Mouse (Mus musculus): Measurements from ENCODE around the gene Fyb. TPM values are rescaled to one million over a fixed set of nuclear protein-coding genes. Genes with fewer than 3 reads are reported as not detected.
A peak's percentile ranks its signal among the peaks of the same experiment; 100 is the strongest.
"Not testable (repeated sequence)": the region's sequence is repeated elsewhere in the genome, so short reads cannot be mapped to it uniquely, and the experiment has no call there.

Fyb gene
- polyA plus RNA-seq, 1 experiment: 129 TPM

DNA sequence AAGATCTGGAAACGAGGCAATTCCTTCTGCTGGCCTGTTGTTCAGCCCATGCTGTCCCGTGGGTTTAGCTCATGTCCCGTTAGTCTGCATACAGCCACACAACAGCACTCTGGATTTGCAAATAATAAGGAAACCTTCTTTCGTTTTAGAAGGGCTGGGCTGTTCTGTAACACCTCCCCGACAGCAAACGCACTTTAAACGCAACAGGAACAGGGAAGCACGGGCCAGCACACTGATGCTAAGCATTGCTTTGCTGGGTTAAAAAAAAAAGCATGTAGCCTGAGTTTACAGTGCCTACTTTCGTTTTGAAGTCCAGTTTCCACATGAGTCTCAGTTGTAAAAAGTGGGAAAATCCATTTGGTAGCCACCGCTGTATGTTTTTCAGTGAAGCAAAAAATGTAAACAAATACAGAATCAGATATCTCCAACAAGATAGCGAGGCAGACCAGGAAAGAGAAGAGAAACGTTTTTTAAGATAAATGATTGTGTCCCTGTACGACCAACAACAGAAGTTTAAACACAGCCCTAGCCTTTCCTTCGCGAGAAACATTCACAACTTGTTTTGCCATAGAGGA lies 56.6 kb downstream of the Fyb start:
- no peaks in the 10 kb centered on the region for H3K36me3 ChIP-seq (ENCODE audit: control insufficient read depth, insufficient read depth)
- H3K4me3 ChIP-seq: no peak overlapping the region
- no peak overlapping the region for H3ac ChIP-seq (ENCODE audit: control insufficient read depth, insufficient read length)
- H3K79me2 ChIP-seq (ENCODE audit: control insufficient read depth, insufficient read depth): no peaks in the 10 kb centered on the region
- TF ChIP-seq TCF12 (IDR thresholded peaks at IDR 0.05; ENCODE audit: insufficient read depth, poor library complexity, severe bottlenecking) (no peak), POLR2A (IDR thresholded peaks at IDR 0.05; ENCODE audit: insufficient read length, low read depth) (no peak), MAX (IDR thresholded peaks at IDR 0.05; ENCODE audit: low read depth) (no peak), MYOG (IDR thresholded peaks at IDR 0.05; ENCODE audit: control insufficient read depth in 1 of 3, insufficient read depth in 1 of 3, insufficient read length in 2 of 3, low read depth in 2 of 3) (no peak), TCF3 (IDR thresholded peaks at IDR 0.05; ENCODE audit: insufficient read length, low read depth) (no peak), POLR2AphosphoS2 (IDR thresholded peaks at IDR 0.05; ENCODE audit: insufficient read length, low read depth) (no peak), USF1 (IDR thresholded peaks at IDR 0.05; ENCODE audit: low read depth) (no peak), CEBPB (IDR thresholded peaks at IDR 0.05; ENCODE audit: insufficient read depth, poor library complexity, severe bottlenecking) (no peak), E2F4 (IDR thresholded peaks at IDR 0.05; ENCODE audit: insufficient read depth) (no peak), MYOD1 (IDR thresholded peaks at IDR 0.05; ENCODE audit: control insufficient read depth in 1 of 3, insufficient read length in 2 of 3, low read depth in 2 of 3) (no peak), REST (IDR thresholded peaks at IDR 0.05; ENCODE audit: insufficient read depth, insufficient read length) (no peak), SRF (IDR thresholded peaks at IDR 0.05; ENCODE audit: control insufficient read depth, insufficient read length, low read depth) (no peak)
- H3K4me2 ChIP-seq (ENCODE audit: low read depth): no peak overlapping the region
- no peaks in the 10 kb centered on the region for H3K27me3 ChIP-seq (ENCODE audit: control insufficient read depth, insufficient read depth, insufficient read length)

DNA sequence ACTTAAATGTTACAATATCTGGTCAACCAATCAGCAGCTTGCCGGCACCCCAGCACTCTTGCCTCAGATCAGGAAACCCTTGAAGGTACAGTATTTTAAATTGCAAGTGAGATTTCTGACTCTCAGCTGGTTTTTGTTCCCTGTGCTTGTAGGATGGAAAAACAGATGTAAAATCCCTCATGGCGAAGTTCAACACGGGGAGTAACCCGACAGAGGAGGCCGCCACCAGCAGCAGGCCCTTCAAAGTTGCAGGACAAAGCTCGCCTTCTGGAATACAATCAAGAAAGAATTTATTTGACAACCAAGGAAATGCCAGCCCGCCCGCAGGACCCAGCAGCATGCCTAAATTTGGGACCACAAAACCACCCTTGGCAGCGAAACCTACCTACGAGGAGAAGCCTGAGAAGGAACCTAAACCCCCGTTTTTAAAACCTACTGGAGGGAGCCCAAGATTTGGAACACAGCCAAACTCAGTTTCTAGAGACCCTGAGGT lies 57.2 kb downstream of the Fyb start:
- Histone ChIP-seq H3K4me3 (no peak overlapping the region), H3K79me2 (ENCODE audit: control insufficient read depth, insufficient read depth) (no peaks in the 10 kb centered on the region), H3K27me3 (ENCODE audit: control insufficient read depth, insufficient read depth, insufficient read length) (no peaks in the 10 kb centered on the region), H3K4me2 (ENCODE audit: low read depth) (no peak overlapping the region), H3K36me3 (ENCODE audit: control insufficient read depth, insufficient read depth) (no peaks in the 10 kb centered on the region), H3ac (ENCODE audit: control insufficient read depth, insufficient read length) (no peak overlapping the region)
- TF ChIP-seq MAX (IDR thresholded peaks at IDR 0.05; ENCODE audit: low read depth) (no peak), MYOG (IDR thresholded peaks at IDR 0.05; ENCODE audit: control insufficient read depth in 1 of 3, insufficient read depth in 1 of 3, insufficient read length in 2 of 3, low read depth in 2 of 3) (no peak), MYOD1 (IDR thresholded peaks at IDR 0.05; ENCODE audit: control insufficient read depth in 1 of 3, insufficient read length in 2 of 3, low read depth in 2 of 3) (no peak), POLR2AphosphoS2 (IDR thresholded peaks at IDR 0.05; ENCODE audit: insufficient read length, low read depth) (no peak), REST (IDR thresholded peaks at IDR 0.05; ENCODE audit: insufficient read depth, insufficient read length) (no peak), POLR2A (IDR thresholded peaks at IDR 0.05; ENCODE audit: insufficient read length, low read depth) (no peak), SRF (IDR thresholded peaks at IDR 0.05; ENCODE audit: control insufficient read depth, insufficient read length, low read depth) (no peak), TCF12 (IDR thresholded peaks at IDR 0.05; ENCODE audit: insufficient read depth, poor library complexity, severe bottlenecking) (no peak), CEBPB (IDR thresholded peaks at IDR 0.05; ENCODE audit: insufficient read depth, poor library complexity, severe bottlenecking) (no peak), USF1 (IDR thresholded peaks at IDR 0.05; ENCODE audit: low read depth) (no peak), E2F4 (IDR thresholded peaks at IDR 0.05; ENCODE audit: insufficient read depth) (no peak), TCF3 (IDR thresholded peaks at IDR 0.05; ENCODE audit: insufficient read length, low read depth) (no peak)

DNA sequence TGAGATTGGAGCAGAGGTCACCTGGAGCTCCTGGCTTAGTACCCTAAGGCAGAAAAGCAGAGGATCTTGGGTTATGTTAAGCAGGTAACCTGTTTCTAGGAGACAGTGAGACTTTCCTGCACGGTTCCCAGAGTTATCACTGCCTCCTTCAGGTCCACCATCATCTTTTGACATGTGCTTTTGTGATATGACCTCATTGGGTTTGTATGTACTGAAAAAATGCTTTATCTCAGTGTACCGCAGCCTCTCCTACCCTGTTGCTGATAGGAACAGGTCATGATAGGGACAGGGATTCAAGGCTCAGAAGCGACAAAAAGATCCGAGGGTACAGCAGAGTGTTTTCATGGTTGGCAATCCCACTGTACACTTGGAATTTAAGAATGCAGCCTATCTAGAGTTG lies 62.0 kb downstream of the Fyb start:
- Histone ChIP-seq H3K4me3 (no peak overlapping the region), H3K36me3 (ENCODE audit: control insufficient read depth, insufficient read depth) (no peaks in the 10 kb centered on the region), H3K79me2 (ENCODE audit: control insufficient read depth, insufficient read depth) (no peaks in the 10 kb centered on the region), H3K27me3 (ENCODE audit: control insufficient read depth, insufficient read depth, insufficient read length) (no peaks in the 10 kb centered on the region), H3K4me2 (ENCODE audit: low read depth) (no peak overlapping the region), H3ac (ENCODE audit: control insufficient read depth, insufficient read length) (no peak overlapping the region)
- TF ChIP-seq E2F4 (IDR thresholded peaks at IDR 0.05; ENCODE audit: insufficient read depth) (no peak), REST (IDR thresholded peaks at IDR 0.05; ENCODE audit: insufficient read depth, insufficient read length) (no peak), TCF12 (IDR thresholded peaks at IDR 0.05; ENCODE audit: insufficient read depth, poor library complexity, severe bottlenecking) (no peak), MYOD1 (IDR thresholded peaks at IDR 0.05; ENCODE audit: control insufficient read depth in 1 of 3, insufficient read length in 2 of 3, low read depth in 2 of 3) (no peak), TCF3 (IDR thresholded peaks at IDR 0.05; ENCODE audit: insufficient read length, low read depth) (no peak), USF1 (IDR thresholded peaks at IDR 0.05; ENCODE audit: low read depth) (no peak), MYOG (IDR thresholded peaks at IDR 0.05; ENCODE audit: control insufficient read depth in 1 of 3, insufficient read depth in 1 of 3, insufficient read length in 2 of 3, low read depth in 2 of 3) (no peak), POLR2AphosphoS2 (IDR thresholded peaks at IDR 0.05; ENCODE audit: insufficient read length, low read depth) (no peak), SRF (IDR thresholded peaks at IDR 0.05; ENCODE audit: control insufficient read depth, insufficient read length, low read depth) (no peak), CEBPB (IDR thresholded peaks at IDR 0.05; ENCODE audit: insufficient read depth, poor library complexity, severe bottlenecking) (no peak), MAX (IDR thresholded peaks at IDR 0.05; ENCODE audit: low read depth) (no peak), POLR2A (IDR thresholded peaks at IDR 0.05; ENCODE audit: insufficient read length, low read depth) (no peak)

DNA sequence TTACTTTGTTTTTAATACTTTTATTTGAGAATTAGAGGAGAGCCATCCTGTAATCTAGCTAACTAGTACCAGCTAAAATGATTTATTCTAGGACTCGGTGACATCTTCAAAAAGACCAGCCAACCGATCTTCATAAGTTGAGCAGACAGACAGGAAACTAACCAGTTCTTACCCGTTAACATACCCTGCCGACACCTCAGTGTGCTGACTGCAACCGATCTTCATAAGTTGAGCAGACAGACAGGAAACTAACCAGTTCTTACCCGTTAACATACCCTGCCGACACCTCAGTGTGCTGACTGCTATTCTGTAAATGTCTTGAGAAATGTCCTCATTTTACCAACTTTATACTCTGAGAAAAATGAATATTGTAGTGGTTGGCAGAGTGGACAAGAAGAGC lies 63.7 kb downstream of the Fyb start:
- H3K27me3 ChIP-seq (ENCODE audit: control insufficient read depth, insufficient read depth, insufficient read length); H3K36me3 ChIP-seq (ENCODE audit: control insufficient read depth, insufficient read depth); H3K4me2 ChIP-seq (ENCODE audit: low read depth); H3K4me3 ChIP-seq; H3K79me2 ChIP-seq (ENCODE audit: control insufficient read depth, insufficient read depth); H3ac ChIP-seq (ENCODE audit: control insufficient read depth, insufficient read length): not testable (repeated sequence)

DNA sequence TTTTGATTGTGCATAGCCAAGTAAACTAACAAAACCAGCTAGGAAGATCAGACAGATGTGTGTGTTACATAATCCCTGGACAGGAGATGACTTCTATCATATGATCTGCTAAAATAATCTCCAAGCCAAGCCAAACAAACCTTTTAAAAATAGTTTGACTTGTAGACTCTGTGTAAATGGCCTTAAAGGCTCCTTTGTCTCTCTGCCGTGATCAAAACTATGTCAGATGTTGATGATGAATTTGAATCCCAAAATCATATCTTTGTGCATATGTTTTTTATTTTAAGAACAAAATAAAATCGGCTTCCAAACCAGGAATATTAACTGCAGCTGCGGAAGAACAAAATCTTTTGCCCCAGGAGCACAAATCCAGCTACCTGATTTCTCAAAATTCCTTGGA lies 64.9 kb downstream of the Fyb start:
- H3K36me3 ChIP-seq (ENCODE audit: control insufficient read depth, insufficient read depth): no peaks in the 10 kb centered on the region
- TF ChIP-seq MAX (IDR thresholded peaks at IDR 0.05; ENCODE audit: low read depth) (no peak), TCF3 (IDR thresholded peaks at IDR 0.05; ENCODE audit: insufficient read length, low read depth) (no peak), REST (IDR thresholded peaks at IDR 0.05; ENCODE audit: insufficient read depth, insufficient read length) (no peak), POLR2AphosphoS2 (IDR thresholded peaks at IDR 0.05; ENCODE audit: insufficient read length, low read depth) (no peak), CEBPB (IDR thresholded peaks at IDR 0.05; ENCODE audit: insufficient read depth, poor library complexity, severe bottlenecking) (no peak), POLR2A (IDR thresholded peaks at IDR 0.05; ENCODE audit: insufficient read length, low read depth) (no peak), MYOD1 (IDR thresholded peaks at IDR 0.05; ENCODE audit: control insufficient read depth in 1 of 3, insufficient read length in 2 of 3, low read depth in 2 of 3) (no peak), MYOG (IDR thresholded peaks at IDR 0.05; ENCODE audit: control insufficient read depth in 1 of 3, insufficient read depth in 1 of 3, insufficient read length in 2 of 3, low read depth in 2 of 3) (no peak)
- H3ac ChIP-seq (ENCODE audit: control insufficient read depth, insufficient read length): no peak overlapping the region
- no peaks in the 10 kb centered on the region for H3K79me2 ChIP-seq (ENCODE audit: control insufficient read depth, insufficient read depth)
- H3K4me2 ChIP-seq (ENCODE audit: low read depth): peak overlapping the region; percentile 3
- no peak overlapping the region for H3K4me3 ChIP-seq
- no peaks in the 10 kb centered on the region for H3K27me3 ChIP-seq (ENCODE audit: control insufficient read depth, insufficient read depth, insufficient read length)

Measured in myocyte (in vitro differentiated cells).